Mouse (Mus musculus) G1E (cell line): ENCODE measurements around the gene Zfp82.

Experiments used
- CTCF ChIP-seq: IDR thresholded peaks from 2 replicates; pipeline ENCODE4 v1.5.1; 2012; ENCODE audit warnings: low read depth, low read length, inconsistent platforms, mixed read lengths
- GATA1 ChIP-seq: IDR thresholded peaks from 2 replicates; pipeline ENCODE4 v1.6.1; 2012; ENCODE audit warnings: borderline replicate concordance, low read length, inconsistent platforms, mixed read lengths
- TAL1 ChIP-seq: conservative IDR thresholded peaks from 2 replicates; pipeline ENCODE4 v1.6.1; 2012; ENCODE audit warnings: low read depth, low read length, inconsistent platforms, mixed read lengths

GRCm38 (mm10) chr7:30050882-30051548, 21.7 kb downstream of the Zfp82 start, which contains the start of gene Zfp14:
- no peak for TF ChIP-seq CTCF
- TF ChIP-seq GATA1, result no peak
- no peak for TF ChIP-seq TAL1
